8 mouse cellular contexts compared by ENCODE assay signal in the genomic region with DNA sequence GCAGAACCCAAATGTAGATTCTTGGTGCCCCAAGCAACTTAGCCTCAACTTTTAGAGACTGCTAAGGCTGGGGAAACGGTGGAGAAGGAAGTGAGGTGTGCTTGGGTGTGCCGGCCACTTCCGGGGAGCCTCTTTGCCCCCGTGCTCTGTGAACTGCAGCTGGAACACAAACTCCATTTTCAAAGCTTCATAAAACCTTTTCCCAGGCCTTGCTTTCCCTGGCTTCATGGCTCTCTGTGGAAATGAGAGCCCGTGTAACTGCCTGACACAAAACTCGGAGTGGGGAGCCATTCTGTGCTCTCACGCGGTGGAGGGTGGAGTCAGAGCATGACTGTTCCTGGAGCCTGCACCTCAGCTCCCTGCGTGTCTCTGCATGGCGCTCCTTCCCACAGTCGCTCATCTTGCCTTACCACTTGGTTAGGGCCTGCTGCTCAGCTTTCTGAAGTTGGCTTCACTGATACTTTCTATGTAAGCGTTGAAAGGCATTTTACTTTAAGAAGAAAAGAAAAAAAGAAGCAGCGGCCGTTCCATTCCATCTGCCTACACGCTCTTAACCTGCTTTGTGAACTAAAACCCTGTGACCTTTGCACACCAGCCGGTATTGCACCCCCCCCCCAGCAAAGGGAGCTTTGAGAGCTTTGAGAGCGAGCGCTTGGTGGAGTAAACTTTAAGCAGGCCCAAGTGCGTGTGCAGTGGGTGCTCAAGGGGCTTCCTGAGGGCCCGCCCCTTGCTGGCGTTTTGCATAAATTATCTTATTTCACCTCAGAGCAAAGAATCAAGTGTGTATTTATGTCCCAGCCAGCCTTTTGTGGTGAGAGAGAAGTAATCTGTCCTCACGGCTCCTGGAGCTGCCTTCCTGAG. TPM values are rescaled to one million over a fixed set of nuclear protein-coding genes. Genes with fewer than 3 reads are reported as not detected.
DNase-seq lines count a peak whose midpoint lies in the region; ATAC-seq and TF ChIP-seq lines count a peak whose summit lies in the region.

No protein-coding gene starts in this region.

- H3K9me3 ChIP-seq in heart, embryonic 11.5 days (replicated peaks; ENCODE audit: control insufficient read depth, low read length), result no peaks in the 10 kb centered on the region
- H3K9me3 ChIP-seq in E14TG2a.4 (ENCODE audit: low read length), result no peaks in the 10 kb centered on the region
- H3K9me3 ChIP-seq in liver, embryonic 11.5 days (ENCODE audit: control insufficient read depth, low read length), result no peaks in the 10 kb centered on the region
- no peaks in the 10 kb centered on the region for H3K9me3 ChIP-seq in stomach, embryonic 15.5 days

- peak overlapping the region; percentile 31 for H3K4me2 ChIP-seq in heart, embryonic 11.5 days
- H3K4me2 ChIP-seq in liver, embryonic 11.5 days, result peak overlapping the region; percentile 26; the same call in 1 of the 2 replicates
- peak overlapping the region; percentile 29 for H3K4me2 ChIP-seq in stomach, embryonic 15.5 days

- peaks cover 61% of the 10 kb centered on the region for H3K4me1 ChIP-seq in heart, embryonic 11.5 days (ENCODE audit: control insufficient read depth, insufficient read depth, low read length)
- peaks cover 97% of the 10 kb centered on the region for H3K4me1 ChIP-seq in E14TG2a.4 (replicated peaks; ENCODE audit: low read depth, low read length)
- peaks cover 54% of the 10 kb centered on the region for H3K4me1 ChIP-seq in liver, embryonic 11.5 days (replicated peaks; ENCODE audit: control insufficient read depth, insufficient read depth, low read length)
- peaks cover 32% of the 10 kb centered on the region for H3K4me1 ChIP-seq in stomach, embryonic 15.5 days

- TF ChIP-seq CTCF in E14TG2a.4 (conservative IDR thresholded peaks at IDR 0.05; ENCODE audit: low read length), result no peak

- 67% methylated on average over 22 of the region's 22 CpGs for WGBS in heart, embryonic 11.5 days (ENCODE audit: insufficient replicate concordance)
- 66% methylated on average over 22 of the region's 22 CpGs for WGBS in liver, embryonic 11.5 days
- WGBS in stomach, embryonic 15.5 days, result 42% methylated on average over 22 of the region's 22 CpGs

- peaks cover 4% of the 10 kb centered on the region; the same call in 1 of the 2 replicates for H3K36me3 ChIP-seq in heart, embryonic 11.5 days (ENCODE audit: control insufficient read depth, insufficient read depth, low read length)
- H3K36me3 ChIP-seq in E14TG2a.4 (ENCODE audit: insufficient read depth, low read length), result peaks cover 51% of the 10 kb centered on the region
- peaks cover 4% of the 10 kb centered on the region for H3K36me3 ChIP-seq in liver, embryonic 11.5 days (ENCODE audit: control insufficient read depth, insufficient read depth, low read length)
- H3K36me3 ChIP-seq in stomach, embryonic 15.5 days, result peaks cover 18% of the 10 kb centered on the region

- 0 out of 2 replicates have a peak overlapping the region, but pooled peaks have one; percentile 22 for H3K27ac ChIP-seq in heart, embryonic 11.5 days (ENCODE audit: low read depth, low read length)
- peak overlapping the region; percentile 16; the same call in 1 of the 2 replicates for H3K27ac ChIP-seq in liver, embryonic 11.5 days (ENCODE audit: low read depth, low read length)
- H3K27ac ChIP-seq in stomach, embryonic 15.5 days, result peak overlapping the region; percentile 83

- no peak overlapping the region for H3K4me3 ChIP-seq in heart, embryonic 11.5 days (ENCODE audit: low read depth, low read length)
- peak overlapping the region; percentile 60 for H3K4me3 ChIP-seq in E14TG2a.4 (replicated peaks; ENCODE audit: low read length)
- H3K4me3 ChIP-seq in liver, embryonic 11.5 days (ENCODE audit: low read depth, low read length), result no peak overlapping the region
- H3K4me3 ChIP-seq in stomach, embryonic 15.5 days (replicated peaks), result no peak overlapping the region

- no peak for ATAC-seq in heart, embryonic 11.5 days (replicated peaks; ENCODE audit: insufficient number of reproducible peaks, low FRiP score, low TSS enrichment)
- 0 out of 2 replicates have a peak, but pooled peaks have one; percentile 21 for ATAC-seq in granulocyte monocyte progenitor cell, adult 5-6 weeks (replicated peaks; ENCODE audit: poor library complexity, severe bottlenecking)
- ATAC-seq in liver, embryonic 11.5 days (replicated peaks; ENCODE audit: low FRiP score), result no peak
- ATAC-seq in stomach, embryonic 15.5 days (ENCODE audit: insufficient read depth, low FRiP score, low read depth), result no peak

- no peak for DNase-seq in heart, adult 18-20 months
- no peak for DNase-seq in liver, embryonic 11.5 days (ENCODE audit: low spot score)
- DNase-seq in cerebellum, postnatal 4 days (ENCODE audit: low spot score in 2 of 2), result no peak
- DNase-seq in gastrocnemius, postnatal 25 days, result no peak

- H3K9ac ChIP-seq in heart, embryonic 11.5 days (ENCODE audit: low read depth, low read length), result peak overlapping the region; percentile 22; the same call in 1 of the 2 replicates
- 0 out of 2 replicates have a peak overlapping the region, but pooled peaks have one; percentile 1 for H3K9ac ChIP-seq in liver, embryonic 11.5 days (ENCODE audit: low read depth, low read length)
- no peak overlapping the region for H3K9ac ChIP-seq in stomach, embryonic 15.5 days

- no peaks in the 10 kb centered on the region for H3K27me3 ChIP-seq in heart, embryonic 11.5 days (ENCODE audit: control insufficient read depth, insufficient read depth, low read length)
- H3K27me3 ChIP-seq in E14TG2a.4 (ENCODE audit: insufficient read depth, low read length), result no peaks in the 10 kb centered on the region
- H3K27me3 ChIP-seq in liver, embryonic 11.5 days (replicated peaks; ENCODE audit: control insufficient read depth, insufficient read depth, low read length), result no peaks in the 10 kb centered on the region
- no peaks in the 10 kb centered on the region for H3K27me3 ChIP-seq in stomach, embryonic 15.5 days (replicated peaks)

RNA-seq across cellular contexts. Expression of a gene that starts 19.5 kb away (rescaled TPM):
- polyA plus RNA-seq in heart, embryonic 11.5 days (2014; fragmentation: Nextera tagmentation; extraction: Ambion mirVana), result 82.3 and 88.1 TPM in 2 replicates
- 10 to 100 TPM; 18.2 to 22.1 TPM for total RNA-seq in heart, adult 18-20 months (2021)
- total RNA-seq in granulocyte monocyte progenitor cell, adult 5-6 weeks (2014; fragmentation: Nextera tagmentation), result 19.0 and 24.3 TPM in 2 replicates
- 16.5 and 17.5 TPM in 2 replicates for total RNA-seq in granulocyte monocyte progenitor cell, adult 5-6 weeks (2017)
- polyA plus RNA-seq in liver, embryonic 11.5 days (2014; fragmentation: Nextera tagmentation; extraction: Ambion mirVana), result 99.7 and 101 TPM in 2 replicates
- 152 and 167 TPM in 2 replicates for polyA plus RNA-seq in stomach, embryonic 15.5 days (2015; fragmentation: Nextera tagmentation; extraction: Ambion mirVana)
- 10 to 100 TPM; 12.1 to 14.1 TPM for total RNA-seq in gastrocnemius, postnatal 25 days (2021)

RNA-seq across cellular contexts. Expression of a gene that starts 38.7 kb away (rescaled TPM):
- 9.5 and 9.6 TPM in 2 replicates for polyA plus RNA-seq in heart, embryonic 11.5 days (2014; fragmentation: Nextera tagmentation; extraction: Ambion mirVana)
- total RNA-seq in heart, adult 18-20 months (2021), result 1 to 10 TPM; 4.0 to 4.4 TPM
- 11.0 and 26.5 TPM in 2 replicates for total RNA-seq in granulocyte monocyte progenitor cell, adult 5-6 weeks (2014; fragmentation: Nextera tagmentation)
- 13.1 and 17.2 TPM in 2 replicates for total RNA-seq in granulocyte monocyte progenitor cell, adult 5-6 weeks (2017)
- polyA plus RNA-seq in liver, embryonic 11.5 days (2014; fragmentation: Nextera tagmentation; extraction: Ambion mirVana), result 17.1 and 17.5 TPM in 2 replicates
- polyA plus RNA-seq in stomach, embryonic 15.5 days (2015; fragmentation: Nextera tagmentation; extraction: Ambion mirVana), result 15.5 and 15.8 TPM in 2 replicates
- 10 to 100 TPM in 1 of 2 experiments, 1 to 10 TPM in 1; 8.0 to 16.5 TPM for total RNA-seq in gastrocnemius, postnatal 25 days (2021)

RNA-seq across cellular contexts. Expression of a gene that starts 46.1 kb away (rescaled TPM):
- polyA plus RNA-seq in heart, embryonic 11.5 days (2014; fragmentation: Nextera tagmentation; extraction: Ambion mirVana), result 0.07 TPM in 1 of 2 replicates, not detected in the other
- under 1 TPM in 1 of 2 experiments, not detected in 1; 0.21 TPM for total RNA-seq in heart, adult 18-20 months (2021)
- total RNA-seq in granulocyte monocyte progenitor cell, adult 5-6 weeks (2014; fragmentation: Nextera tagmentation), result not detected in 2 replicates
- not detected in 2 replicates for total RNA-seq in granulocyte monocyte progenitor cell, adult 5-6 weeks (2017)
- 0.12 and 0.73 TPM in 2 replicates for polyA plus RNA-seq in liver, embryonic 11.5 days (2014; fragmentation: Nextera tagmentation; extraction: Ambion mirVana)
- 0.19 TPM in 2 replicates for polyA plus RNA-seq in stomach, embryonic 15.5 days (2015; fragmentation: Nextera tagmentation; extraction: Ambion mirVana)
- not detected for total RNA-seq in gastrocnemius, postnatal 25 days (2021)

RNA-seq across cellular contexts. Expression of a gene that starts 57.7 kb away (rescaled TPM):
- polyA plus RNA-seq in heart, embryonic 11.5 days (2014; fragmentation: Nextera tagmentation; extraction: Ambion mirVana), result 0.29 TPM in 1 of 2 replicates, not detected in the other
- total RNA-seq in heart, adult 18-20 months (2021), result 1 to 10 TPM in 1 of 2 experiments, under 1 TPM in 1; 0.35 to 2.2 TPM
- 0.49 TPM in 1 of 2 replicates, not detected in the other for total RNA-seq in granulocyte monocyte progenitor cell, adult 5-6 weeks (2014; fragmentation: Nextera tagmentation)
- 0.46 TPM in 1 of 2 replicates, not detected in the other for total RNA-seq in granulocyte monocyte progenitor cell, adult 5-6 weeks (2017)
- 0.16 and 0.56 TPM in 2 replicates for polyA plus RNA-seq in liver, embryonic 11.5 days (2014; fragmentation: Nextera tagmentation; extraction: Ambion mirVana)
- polyA plus RNA-seq in stomach, embryonic 15.5 days (2015; fragmentation: Nextera tagmentation; extraction: Ambion mirVana), result 0.06 and 0.13 TPM in 2 replicates
- total RNA-seq in gastrocnemius, postnatal 25 days (2021), result not detected

Comparison
In these comparisons a context has a peak if more than half of its experiments do, and no peak if none do; other contexts are left out.
1. H3K27ac ChIP-seq: peak in every context shown above with its lines; median percentile 83 in stomach, embryonic 15.5 days; 22 in heart, embryonic 11.5 days; 16 in liver, embryonic 11.5 days.